Mouse (Mus musculus): ENCODE results near the gene Ushbp1. TPM values are rescaled to one million over a fixed set of nuclear protein-coding genes. Genes with fewer than 3 reads are reported as not detected.
A peak's percentile ranks its signal among the peaks of the same experiment; 100 is the strongest.

Ushbp1 gene
- polyA plus RNA-seq, 1 experiment from 2014 or later = 8.1 TPM

- Histone ChIP-seq H3K4me1 (ENCODE audit: control insufficient read depth, insufficient read depth, low read length) (peaks cover 13% of the 10 kb centered on the region; the same call in 1 of the 2 replicates), H3K9ac (ENCODE audit: low read depth, low read length) (peak overlapping the region; percentile 46), H3K4me3 (ENCODE audit: low read depth, low read length) (peak overlapping the region; percentile 47), H3K27me3 (ENCODE audit: control insufficient read depth, insufficient read depth, low read depth, low read length) (no peaks in the 10 kb centered on the region), H3K27ac (ENCODE audit: low read length) (no peak overlapping the region), H3K9me3 (replicated peaks; ENCODE audit: control insufficient read depth, low read length, poor library complexity, severe bottlenecking) (no peaks in the 10 kb centered on the region), H3K4me2 (ENCODE audit: low read length) (peak overlapping the region; percentile 97), H3K36me3 (ENCODE audit: control insufficient read depth, insufficient read depth, low read length) (no peaks in the 10 kb centered on the region)
- ATAC-seq = peak; percentile 43; the same call in 1 of the 2 replicates
- WGBS = under 1% methylated on average over 55 of the region's 55 CpGs
Measured at GRCm38 (mm10) chr8:71406099-71407015, 10.8 kb upstream of the Ushbp1 start.

DNA sequence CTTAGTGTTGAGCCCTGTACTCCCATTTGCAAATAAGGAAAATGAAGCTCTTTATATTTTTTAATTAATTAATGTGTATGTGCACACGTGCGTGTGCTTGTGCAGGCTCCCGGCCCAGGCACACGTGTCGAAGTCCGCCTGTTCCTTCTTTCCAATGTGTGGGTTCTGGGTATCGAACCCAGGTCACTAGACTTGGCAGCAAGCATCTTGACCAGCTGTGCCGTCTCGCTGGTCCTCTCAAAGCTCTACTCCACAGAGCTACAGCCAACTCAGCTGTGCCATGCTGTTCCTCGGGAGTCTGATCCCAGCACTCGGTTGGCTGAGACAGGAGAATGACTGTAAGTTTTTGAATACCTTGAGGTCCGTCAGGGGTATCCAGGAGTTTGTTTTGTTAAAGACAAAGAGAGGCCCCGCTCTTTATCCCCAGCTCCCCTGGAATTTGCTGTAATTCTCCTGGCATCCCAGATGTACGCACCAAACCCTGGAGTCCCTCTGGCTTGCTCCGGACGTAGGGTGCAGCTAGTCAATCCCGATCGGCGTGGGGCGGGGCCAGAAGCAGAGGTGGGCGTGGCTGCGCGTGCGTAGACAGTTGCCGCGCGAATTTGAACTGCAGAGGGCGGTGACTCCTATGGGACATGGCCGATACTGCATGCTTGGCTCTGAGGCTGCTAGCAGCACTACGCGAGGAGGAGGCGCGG, 9.9 kb upstream of the Ushbp1 start, which contains the start of gene Ankle1:
Gene Ankle1 (plus strand): TSS at position 610 of the 698 bp plus-strand sequence.
- Histone ChIP-seq H3K4me2 (ENCODE audit: low read length) (peak within 1 kb of the TSS; percentile 97), H3K9me3 (replicated peaks; ENCODE audit: control insufficient read depth, low read length, poor library complexity, severe bottlenecking) (no peaks in the 10 kb centered on the region), H3K27me3 (ENCODE audit: control insufficient read depth, insufficient read depth, low read depth, low read length) (no peaks in the 10 kb centered on the region), H3K4me1 (ENCODE audit: control insufficient read depth, insufficient read depth, low read length) (peaks cover 13% of the 10 kb centered on the region; the same call in 1 of the 2 replicates), H3K4me3 (ENCODE audit: low read depth, low read length) (peak within 1 kb of the TSS; percentile 47), H3K9ac (ENCODE audit: low read depth, low read length) (peak within 1 kb of the TSS; percentile 52), H3K27ac (ENCODE audit: low read length) (0 out of 2 replicates have a peak within 1 kb of the TSS, but pooled peaks have one; percentile 17), H3K36me3 (ENCODE audit: control insufficient read depth, insufficient read depth, low read length) (no peaks in the 10 kb centered on the region)
- ATAC-seq = peak; percentile 90
- 17% methylated on average over 33 of the region's 33 CpGs for WGBS

DNA sequence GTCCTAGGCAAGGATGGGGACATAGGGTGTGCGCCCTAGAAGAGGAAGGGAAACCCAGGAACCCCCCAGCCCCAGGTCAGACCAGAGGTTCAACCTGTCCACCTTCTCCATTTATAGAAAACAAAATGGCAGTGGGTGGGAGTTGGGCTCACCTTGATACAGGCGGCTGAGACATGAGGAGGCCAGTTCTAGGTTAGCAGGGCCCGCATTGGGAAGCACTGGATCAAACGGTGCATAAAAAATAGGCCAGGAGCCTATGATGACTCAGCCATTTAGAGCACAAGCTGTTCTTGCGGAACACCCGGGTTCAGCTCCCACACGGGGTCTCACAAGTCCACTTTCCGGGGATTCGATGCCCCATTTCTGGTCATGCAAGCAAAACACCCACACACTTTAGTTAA, 9.3 kb upstream of the Ushbp1 start:
- Histone ChIP-seq H3K27ac (ENCODE audit: low read length) (no peak overlapping the region), H3K9ac (ENCODE audit: low read depth, low read length) (no peak overlapping the region), H3K36me3 (ENCODE audit: control insufficient read depth, insufficient read depth, low read length) (no peaks in the 10 kb centered on the region), H3K4me3 (ENCODE audit: low read depth, low read length) (no peak overlapping the region), H3K9me3 (replicated peaks; ENCODE audit: control insufficient read depth, low read length, poor library complexity, severe bottlenecking) (no peaks in the 10 kb centered on the region), H3K4me1 (ENCODE audit: control insufficient read depth, insufficient read depth, low read length) (peaks cover 13% of the 10 kb centered on the region; the same call in 1 of the 2 replicates), H3K27me3 (ENCODE audit: control insufficient read depth, insufficient read depth, low read depth, low read length) (no peaks in the 10 kb centered on the region), H3K4me2 (ENCODE audit: low read length) (no peak overlapping the region; the same call in 1 of the 2 replicates)
- 91% methylated on average over 9 of the region's 9 CpGs for WGBS
- no peak for ATAC-seq

GRCm38 (mm10) chr8:71404011-71404410, 8.4 kb upstream of the Ushbp1 start:
- WGBS = 91% methylated on average over 8 of the region's 8 CpGs
- no peak for ATAC-seq

GRCm38 (mm10) chr8:71403107-71403885, 7.7 kb upstream of the Ushbp1 start:
- Histone ChIP-seq H3K9ac (ENCODE audit: low read depth, low read length) (no peak overlapping the region), H3K4me1 (ENCODE audit: control insufficient read depth, insufficient read depth, low read length) (peaks cover 13% of the 10 kb centered on the region; the same call in 1 of the 2 replicates), H3K27ac (ENCODE audit: low read length) (no peak overlapping the region), H3K9me3 (replicated peaks; ENCODE audit: control insufficient read depth, low read length, poor library complexity, severe bottlenecking) (no peaks in the 10 kb centered on the region), H3K36me3 (ENCODE audit: control insufficient read depth, insufficient read depth, low read length) (peaks cover 4% of the 10 kb centered on the region; the same call in 1 of the 2 replicates), H3K27me3 (ENCODE audit: control insufficient read depth, insufficient read depth, low read depth, low read length) (no peaks in the 10 kb centered on the region), H3K4me2 (ENCODE audit: low read length) (no peak overlapping the region), H3K4me3 (ENCODE audit: low read depth, low read length) (no peak overlapping the region)
- WGBS = 88% methylated on average over 6 of the region's 6 CpGs
- ATAC-seq = no peak

More at GRCm38 (mm10) chr8:71404011-71404410, 8.4 kb upstream of the Ushbp1 start:
- H3K27ac ChIP-seq (ENCODE audit: low read length) = no peak overlapping the region
- H3K4me1 ChIP-seq (ENCODE audit: control insufficient read depth, insufficient read depth, low read length) = peaks cover 13% of the 10 kb centered on the region; the same call in 1 of the 2 replicates
- H3K36me3 ChIP-seq (ENCODE audit: control insufficient read depth, insufficient read depth, low read length) = peaks cover 4% of the 10 kb centered on the region; the same call in 1 of the 2 replicates
- no peak overlapping the region for H3K4me2 ChIP-seq (ENCODE audit: low read length)
- H3K9me3 ChIP-seq (replicated peaks; ENCODE audit: control insufficient read depth, low read length, poor library complexity, severe bottlenecking) = no peaks in the 10 kb centered on the region
- no peak overlapping the region for H3K9ac ChIP-seq (ENCODE audit: low read depth, low read length)
- no peaks in the 10 kb centered on the region for H3K27me3 ChIP-seq (ENCODE audit: control insufficient read depth, insufficient read depth, low read depth, low read length)
- H3K4me3 ChIP-seq (ENCODE audit: low read depth, low read length) = no peak overlapping the region

GRCm38 (mm10) chr8:71402446-71402964, 6.9 kb upstream of the Ushbp1 start:
- WGBS = 88% methylated on average over 9 of the region's 9 CpGs
- Histone ChIP-seq H3K4me1 (ENCODE audit: control insufficient read depth, insufficient read depth, low read length) (peaks cover 17% of the 10 kb centered on the region), H3K4me3 (ENCODE audit: low read depth, low read length) (no peak overlapping the region), H3K4me2 (ENCODE audit: low read length) (no peak overlapping the region), H3K27ac (ENCODE audit: low read length) (no peak overlapping the region), H3K36me3 (ENCODE audit: control insufficient read depth, insufficient read depth, low read length) (peaks cover 4% of the 10 kb centered on the region; the same call in 1 of the 2 replicates), H3K9me3 (replicated peaks; ENCODE audit: control insufficient read depth, low read length, poor library complexity, severe bottlenecking) (no peaks in the 10 kb centered on the region), H3K27me3 (ENCODE audit: control insufficient read depth, insufficient read depth, low read depth, low read length) (no peaks in the 10 kb centered on the region), H3K9ac (ENCODE audit: low read depth, low read length) (no peak overlapping the region)
- ATAC-seq = no peak

DNA sequence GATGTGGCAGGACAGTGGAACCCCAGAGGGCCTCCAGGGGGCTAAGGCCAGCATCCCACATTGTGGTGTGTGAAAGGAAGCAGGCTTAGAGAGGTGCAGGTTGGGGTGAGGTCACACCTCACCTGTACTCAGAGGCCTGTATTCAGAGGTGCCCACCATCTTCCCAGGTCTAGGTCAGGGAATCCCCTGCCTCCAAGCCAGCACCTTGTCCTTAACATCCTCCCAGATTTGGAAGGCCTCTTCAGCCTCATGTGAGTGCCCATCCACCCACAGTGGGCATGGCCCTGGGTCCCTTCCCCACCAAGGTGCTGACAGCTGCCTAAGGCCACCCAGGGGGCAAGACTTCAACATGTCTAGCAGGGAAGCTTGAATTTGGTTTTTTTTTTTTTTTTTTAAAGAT, 5.9 kb upstream of the Ushbp1 start:
- no peak for ATAC-seq
- Histone ChIP-seq H3K4me2 (ENCODE audit: low read length) (no peak overlapping the region), H3K36me3 (ENCODE audit: control insufficient read depth, insufficient read depth, low read length) (peaks cover 4% of the 10 kb centered on the region; the same call in 1 of the 2 replicates), H3K27me3 (ENCODE audit: control insufficient read depth, insufficient read depth, low read depth, low read length) (no peaks in the 10 kb centered on the region), H3K4me3 (ENCODE audit: low read depth, low read length) (no peak overlapping the region), H3K27ac (ENCODE audit: low read length) (no peak overlapping the region), H3K9ac (ENCODE audit: low read depth, low read length) (no peak overlapping the region), H3K9me3 (replicated peaks; ENCODE audit: control insufficient read depth, low read length, poor library complexity, severe bottlenecking) (no peaks in the 10 kb centered on the region), H3K4me1 (ENCODE audit: control insufficient read depth, insufficient read depth, low read length) (peaks cover 16% of the 10 kb centered on the region)

GRCm38 (mm10) chr8:71400826-71401225, 5.2 kb upstream of the Ushbp1 start:
- no peaks in the 10 kb centered on the region for H3K27me3 ChIP-seq (ENCODE audit: control insufficient read depth, insufficient read depth, low read depth, low read length)
- WGBS = 98% methylated on average over 2 of the region's 2 CpGs
- peaks cover 13% of the 10 kb centered on the region for H3K4me1 ChIP-seq (ENCODE audit: control insufficient read depth, insufficient read depth, low read length)
- H3K9ac ChIP-seq (ENCODE audit: low read depth, low read length) = no peak overlapping the region
- no peak overlapping the region for H3K4me3 ChIP-seq (ENCODE audit: low read depth, low read length)
- H3K27ac ChIP-seq (ENCODE audit: low read length) = no peak overlapping the region
- no peak for ATAC-seq
- H3K9me3 ChIP-seq (replicated peaks; ENCODE audit: control insufficient read depth, low read length, poor library complexity, severe bottlenecking) = no peaks in the 10 kb centered on the region
- no peak overlapping the region for H3K4me2 ChIP-seq (ENCODE audit: low read length)
- H3K36me3 ChIP-seq (ENCODE audit: control insufficient read depth, insufficient read depth, low read length) = peaks cover 4% of the 10 kb centered on the region; the same call in 1 of the 2 replicates
